Mouse (Mus musculus) spleen, adult 18-20 months (tissue): Measurements from ENCODE around the gene Sbk1.

ENCODE experiments used
- DNase-seq, 2 experiments: peaks; one replicate each; pipeline ENCODE4 v3.0.0; 2022; ENCODE audit warnings: mixed read lengths in 2 of 2

Sbk1 gene

DNA sequence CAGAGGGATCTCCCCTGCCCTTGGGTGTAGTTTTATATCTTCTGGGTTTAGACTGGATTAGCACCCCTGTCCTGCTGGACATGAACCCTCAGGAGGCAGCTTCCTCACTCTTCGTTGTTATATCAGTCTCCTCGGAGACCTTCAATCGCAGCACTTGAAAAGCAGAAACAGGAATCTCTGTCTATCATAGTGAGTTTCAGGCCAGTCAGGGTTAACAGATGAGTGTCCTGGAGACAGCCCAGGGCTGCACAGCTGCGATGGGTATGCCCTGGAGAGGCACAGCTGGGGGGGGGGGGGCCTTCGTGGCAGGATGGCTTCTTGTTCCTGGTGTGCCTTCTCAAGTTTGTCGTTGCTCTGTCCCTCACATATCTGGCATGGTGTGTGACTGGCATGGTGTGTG is 68.5 kb downstream of the Sbk1 start:
- DNase-seq = no peak
